Mouse (Mus musculus) hindbrain, embryonic 11.5 days (tissue): ENCODE data around the gene Wrap73. TPM values are rescaled to one million over a fixed set of nuclear protein-coding genes. Genes with fewer than 3 reads are reported as not detected.

Experiments
- ATAC-seq: fragments of 200-750 bp; cut with Nextera tagmentation; 2 replicates; pipeline ENCODE4 v1.8.0; 2017; ENCODE audit warnings: mild to moderate bottlenecking, moderate TSS enrichment, moderate library complexity; ENCODE audit not compliant: low FRiP score
- DNase-seq: peaks from one replicate; pipeline ENCODE4 v3.0.0-alpha.2; 2015; ENCODE audit warnings: low spot score
- H3K27ac ChIP-seq: fragments of 300-500 bp; sonication (generic); 2 replicates; pipeline ENCODE4 v1.5.1; 2014; ENCODE audit warnings: mild to moderate bottlenecking, low read depth, low read length
- H3K27me3 ChIP-seq: fragments of 300-500 bp; sonication (generic); 2 replicates; pipeline ENCODE4 v1.6.1; 2014; ENCODE audit warnings: mild to moderate bottlenecking, low read length, moderate library complexity, mixed read lengths; ENCODE audit not compliant: control insufficient read depth, insufficient read depth
- H3K36me3 ChIP-seq: fragments of 300-500 bp; sonication (generic); 2 replicates; pipeline ENCODE4 v1.6.1; 2014; ENCODE audit warnings: mild to moderate bottlenecking, low read length, moderate library complexity, mixed read lengths; ENCODE audit not compliant: control insufficient read depth, insufficient read depth
- H3K4me1 ChIP-seq: fragments of 300-500 bp; sonication (generic); replicated peaks from 2 replicates; pipeline ENCODE4 v1.6.1; 2014; ENCODE audit warnings: low read length, mixed read lengths; ENCODE audit not compliant: control insufficient read depth, insufficient read depth
- H3K4me2 ChIP-seq: fragments of 300-500 bp; sonication (generic); replicated peaks from 2 replicates; pipeline ENCODE4 v1.6.1; 2014; ENCODE audit warnings: mild to moderate bottlenecking, low read depth, low read length
- H3K4me3 ChIP-seq: fragments of 300-500 bp; sonication (generic); 2 replicates; pipeline ENCODE4 v1.5.1; 2014; ENCODE audit warnings: low read depth, low read length
- H3K9ac ChIP-seq: fragments of 300-500 bp; sonication (generic); 2 replicates; pipeline ENCODE4 v1.6.1; 2014; ENCODE audit warnings: low read depth, low read length
- H3K9me3 ChIP-seq: fragments of 300-500 bp; sonication (generic); 2 replicates; pipeline ENCODE4 v1.6.1; 2016; ENCODE audit warnings: low read length; ENCODE audit not compliant: control insufficient read depth
- WGBS: fragments of 180-500 bp; shearing (Covaris S2); extraction: QIAGEN DNeasy Blood & Tissue Kit; methylation state at CpG from one replicate; pipeline ENCODE4 v1.1.7; 2014; 5-methylcytosine and 5-hydroxymethylcytosine counted together
- polyA plus RNA-seq: library from polyadenylated mRNA; unstranded; fragments of >200 nt; fragmentation: Nextera tagmentation; extraction: Ambion mirVana; gene quantifications from 2 replicates; pipeline ENCODE4 v1.2.1, GENCODE M21; 2014

The Wrap73 gene
- polyA plus RNA-seq, 1 experiment from 2014 or later, result 45.9 TPM

GRCm38 (mm10) chr4:154109216-154109849, 32.8 kb upstream of the Wrap73 start:
- Histone ChIP-seq H3K9me3 (no peaks in the 10 kb centered on the region), H3K4me2 (no peak overlapping the region), H3K36me3 (no peaks in the 10 kb centered on the region), H3K27me3 (peaks cover 4% of the 10 kb centered on the region; the same call in 1 of the 2 replicates), H3K9ac (no peak overlapping the region), H3K27ac (no peak overlapping the region), H3K4me1 (0 out of 2 replicates have a peak, but pooled peaks cover 2% of the 10 kb centered on the region), H3K4me3 (no peak overlapping the region)
- WGBS, result 67% methylated on average over 17 of the region's 18 CpGs
- no peak for ATAC-seq
- DNase-seq, result no peak

DNA sequence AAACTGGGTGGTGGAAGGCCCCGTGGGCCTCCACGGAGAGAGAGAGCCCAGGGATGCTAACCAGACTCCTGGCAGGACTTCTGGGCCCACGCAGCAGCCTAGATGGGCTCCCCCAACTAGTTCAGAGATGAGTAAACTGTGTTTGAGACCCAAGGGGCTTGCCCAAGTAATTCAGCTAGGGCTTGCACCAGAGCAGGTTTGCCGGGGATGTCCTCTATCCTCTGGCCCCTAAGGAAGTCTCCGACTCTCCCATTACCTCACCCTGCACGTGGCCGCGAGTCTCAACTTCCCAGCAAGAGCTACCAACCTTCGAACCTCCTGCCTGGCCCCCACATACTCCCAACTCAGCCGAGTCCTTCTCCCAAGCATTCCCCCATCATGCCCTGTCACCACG, 32.3 kb upstream of the Wrap73 start:
- H3K4me3 ChIP-seq, result no peak overlapping the region
- no peaks in the 10 kb centered on the region for H3K36me3 ChIP-seq
- H3K4me1 ChIP-seq, result 0 out of 2 replicates have a peak, but pooled peaks cover 2% of the 10 kb centered on the region
- H3K4me2 ChIP-seq, result no peak overlapping the region
- 0 out of 2 replicates have a peak, but pooled peaks cover 2% of the 10 kb centered on the region for H3K27me3 ChIP-seq
- H3K9ac ChIP-seq, result no peak overlapping the region
- H3K9me3 ChIP-seq, result no peaks in the 10 kb centered on the region
- DNase-seq (no peak), ATAC-seq (no peak)
- H3K27ac ChIP-seq, result no peak overlapping the region
- WGBS, result 80% methylated on average over 11 of the region's 11 CpGs

- no peak overlapping the region for H3K4me2 ChIP-seq
- DNase-seq (no peak), ATAC-seq (no peak)
- H3K4me3 ChIP-seq, result no peak overlapping the region
- no peak overlapping the region for H3K9ac ChIP-seq
- H3K27ac ChIP-seq, result no peak overlapping the region
- 47% methylated on average over 7 of the region's 7 CpGs for WGBS
- H3K9me3 ChIP-seq, result no peaks in the 10 kb centered on the region
- H3K4me1 ChIP-seq, result no peaks in the 10 kb centered on the region
- H3K36me3 ChIP-seq, result no peaks in the 10 kb centered on the region
- H3K27me3 ChIP-seq, result no peaks in the 10 kb centered on the region
Measured at GRCm38 (mm10) chr4:154116421-154116820, 25.8 kb upstream of the Wrap73 start.

DNA sequence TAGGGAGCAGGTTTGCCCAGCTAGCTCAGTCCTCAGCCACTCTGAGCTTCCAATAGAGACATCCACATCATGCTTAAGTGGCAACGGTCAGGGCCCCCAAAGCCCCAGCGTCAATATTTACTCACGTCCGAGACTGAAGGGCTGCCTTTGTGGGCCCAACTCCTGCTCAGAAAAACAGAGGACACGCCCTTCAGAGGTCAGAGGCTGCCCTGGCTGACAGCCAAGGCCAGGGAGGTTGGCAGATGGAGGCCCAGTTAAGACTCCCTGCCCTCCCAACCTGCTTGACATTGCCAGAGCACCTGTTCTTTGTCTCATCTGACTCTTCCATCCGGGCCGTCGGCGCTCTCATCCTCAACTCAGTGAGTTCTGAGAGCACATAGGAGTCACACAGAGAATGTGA, 23.4 kb upstream of the Wrap73 start:
- no peak overlapping the region for H3K4me2 ChIP-seq
- no peaks in the 10 kb centered on the region for H3K36me3 ChIP-seq
- no peak for DNase-seq
- no peaks in the 10 kb centered on the region for H3K9me3 ChIP-seq
- H3K9ac ChIP-seq, result no peak overlapping the region
- no peak overlapping the region for H3K27ac ChIP-seq
- H3K4me3 ChIP-seq, result no peak overlapping the region
- H3K4me1 ChIP-seq, result no peaks in the 10 kb centered on the region
- H3K27me3 ChIP-seq, result no peaks in the 10 kb centered on the region
- 71% methylated on average over 9 of the region's 9 CpGs for WGBS
- ATAC-seq, result no peak

- H3K9ac ChIP-seq, result no peak overlapping the region
- no peaks in the 10 kb centered on the region for H3K4me1 ChIP-seq
- no peak for DNase-seq
- no peak overlapping the region for H3K27ac ChIP-seq
- WGBS, result 86% methylated on average over 9 of the region's 9 CpGs
- no peak for ATAC-seq
- H3K9me3 ChIP-seq, result no peaks in the 10 kb centered on the region
- H3K4me2 ChIP-seq, result no peak overlapping the region
- H3K4me3 ChIP-seq, result no peak overlapping the region
- H3K27me3 ChIP-seq, result no peaks in the 10 kb centered on the region
- H3K36me3 ChIP-seq, result no peaks in the 10 kb centered on the region
Measured at GRCm38 (mm10) chr4:154119208-154119607, 23.0 kb upstream of the Wrap73 start.

- Histone ChIP-seq H3K4me1 (no peaks in the 10 kb centered on the region), H3K4me2 (no peak overlapping the region), H3K27ac (no peak overlapping the region), H3K4me3 (no peak overlapping the region), H3K27me3 (no peaks in the 10 kb centered on the region; the same call in 1 of the 2 replicates), H3K36me3 (no peaks in the 10 kb centered on the region), H3K9ac (no peak overlapping the region), H3K9me3 (no peaks in the 10 kb centered on the region)
- WGBS, result 79% methylated on average over 11 of the region's 11 CpGs
- DNase-seq (no peak), ATAC-seq (no peak)
Measured at GRCm38 (mm10) chr4:154121800-154122199, 20.4 kb upstream of the Wrap73 start.

GRCm38 (mm10) chr4:154122374-154122773, 19.8 kb upstream of the Wrap73 start:
- no peak overlapping the region for H3K4me3 ChIP-seq
- no peak overlapping the region for H3K27ac ChIP-seq
- DNase-seq (no peak), ATAC-seq (no peak)
- whole genome bisulfite sequencing, result 84% methylated on average over 7 of the region's 7 CpGs
- H3K4me2 ChIP-seq, result no peak overlapping the region
- no peaks in the 10 kb centered on the region for H3K36me3 ChIP-seq
- no peak overlapping the region for H3K9ac ChIP-seq
- no peaks in the 10 kb centered on the region for H3K9me3 ChIP-seq
- no peaks in the 10 kb centered on the region; the same call in 1 of the 2 replicates for H3K27me3 ChIP-seq
- H3K4me1 ChIP-seq, result no peaks in the 10 kb centered on the region

DNA sequence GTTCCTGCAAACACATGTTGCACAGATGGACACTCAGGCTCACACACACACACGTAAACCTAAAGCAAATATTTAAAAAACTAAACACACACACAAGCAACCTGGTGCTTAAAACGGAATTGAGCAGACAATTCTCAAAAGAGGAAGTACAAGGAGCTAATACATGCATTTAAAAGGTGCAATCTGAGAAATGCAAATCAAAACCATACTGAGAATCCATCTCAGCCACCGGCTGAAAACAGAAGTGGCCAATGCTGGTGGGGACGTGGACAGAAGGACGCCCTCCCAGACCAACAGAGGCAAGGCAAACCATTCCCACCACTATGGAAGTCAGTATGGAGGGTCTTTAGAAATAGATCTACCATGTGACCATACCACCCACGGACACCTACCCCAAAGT, 18.6 kb upstream of the Wrap73 start:
- Histone ChIP-seq H3K27me3 (no peaks in the 10 kb centered on the region; the same call in 1 of the 2 replicates), H3K9ac (no peak overlapping the region), H3K4me2 (no peak overlapping the region), H3K4me3 (no peak overlapping the region), H3K4me1 (no peaks in the 10 kb centered on the region), H3K9me3 (no peaks in the 10 kb centered on the region), H3K36me3 (no peaks in the 10 kb centered on the region), H3K27ac (no peak overlapping the region)
- no peak for DNase-seq
- WGBS, result 83% methylated on average over 6 of the region's 6 CpGs
- ATAC-seq, result no peak

- ATAC-seq, result no peak
- Histone ChIP-seq H3K9me3 (no peaks in the 10 kb centered on the region), H3K4me1 (no peaks in the 10 kb centered on the region), H3K4me3 (no peak overlapping the region), H3K9ac (no peak overlapping the region), H3K27me3 (no peaks in the 10 kb centered on the region; the same call in 1 of the 2 replicates), H3K36me3 (no peaks in the 10 kb centered on the region), H3K27ac (no peak overlapping the region), H3K4me2 (no peak overlapping the region)
- 82% methylated on average over 5 of the region's 5 CpGs for WGBS
- no peak for DNase-seq
Measured at GRCm38 (mm10) chr4:154125202-154125601, 17.0 kb upstream of the Wrap73 start.
